Mouse (Mus musculus): ENCODE results near the gene Smlr1. TPM values are rescaled to one million over a fixed set of nuclear protein-coding genes. Genes with fewer than 3 reads are reported as not detected.

Gene Smlr1
- polyA plus RNA-seq, 1 experiment, result not detected

DNA sequence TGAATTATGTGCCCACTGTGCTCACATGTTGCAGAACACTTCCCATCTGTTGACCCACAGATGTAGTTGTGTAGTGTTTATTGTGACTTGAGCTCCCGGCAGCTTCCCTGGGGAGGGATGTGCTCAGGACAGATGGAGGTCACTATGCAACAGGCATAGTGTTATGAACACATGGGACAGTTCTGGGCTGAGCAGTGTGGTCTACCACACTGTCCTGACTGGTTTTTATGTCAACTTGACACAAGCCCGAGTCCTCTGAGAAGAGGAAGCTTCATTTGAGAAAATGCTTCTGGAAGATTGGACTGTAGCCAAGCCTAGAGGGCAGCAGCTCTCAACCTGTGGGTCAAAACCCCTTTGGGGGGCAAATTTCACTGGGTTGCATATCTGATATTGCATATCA is 3.0 kb downstream of the Smlr1 start:
- Histone ChIP-seq H3K27ac (ENCODE audit: control insufficient read depth, insufficient read depth, low read length) (no peak overlapping the region), H3K4me1 (replicated peaks; ENCODE audit: control insufficient read depth, insufficient read depth, low read length) (no peaks in the 10 kb centered on the region), H3K36me3 (ENCODE audit: control insufficient read depth, insufficient read depth, low read length) (no peaks in the 10 kb centered on the region), H3K27me3 (ENCODE audit: control insufficient read depth, insufficient read depth, low read length) (no peaks in the 10 kb centered on the region), H3K4me3 (ENCODE audit: control insufficient read depth, insufficient read depth, low read length) (no peak overlapping the region)
- TF ChIP-seq POLR2A (IDR thresholded peaks at IDR 0.05; ENCODE audit: control insufficient read depth, extremely low read depth, insufficient read depth, low read length, poor library complexity) (no peak), CTCF (IDR thresholded peaks at IDR 0.05; ENCODE audit: borderline replicate concordance, control insufficient read depth, extremely low read depth, insufficient read depth, low read length, poor library complexity) (no peak)
- no peak for DNase-seq
- WGBS, result 23% methylated on average over 2 of the region's 2 CpGs

- TF ChIP-seq CTCF (IDR thresholded peaks at IDR 0.05; ENCODE audit: borderline replicate concordance, control insufficient read depth, extremely low read depth, insufficient read depth, low read length, poor library complexity) (no peak), POLR2A (IDR thresholded peaks at IDR 0.05; ENCODE audit: control insufficient read depth, extremely low read depth, insufficient read depth, low read length, poor library complexity) (no peak)
- no peaks in the 10 kb centered on the region for H3K27me3 ChIP-seq (ENCODE audit: control insufficient read depth, insufficient read depth, low read length)
- H3K36me3 ChIP-seq (ENCODE audit: control insufficient read depth, insufficient read depth, low read length), result no peaks in the 10 kb centered on the region
- no peaks in the 10 kb centered on the region for H3K4me1 ChIP-seq (replicated peaks; ENCODE audit: control insufficient read depth, insufficient read depth, low read length)
- no peak overlapping the region for H3K4me3 ChIP-seq (ENCODE audit: control insufficient read depth, insufficient read depth, low read length)
- no peak for DNase-seq
- 95% methylated on average over 13 of the region's 13 CpGs for WGBS
- H3K27ac ChIP-seq (ENCODE audit: control insufficient read depth, insufficient read depth, low read length), result no peak overlapping the region
Measured at GRCm38 (mm10) chr10:25531335-25531734, 4.7 kb downstream of the Smlr1 start.

- no peaks in the 10 kb centered on the region for H3K4me1 ChIP-seq (replicated peaks; ENCODE audit: control insufficient read depth, insufficient read depth, low read length)
- H3K36me3 ChIP-seq (ENCODE audit: control insufficient read depth, insufficient read depth, low read length), result 0 out of 2 replicates have a peak, but pooled peaks cover 3% of the 10 kb centered on the region
- 80% methylated on average over 3 of the region's 3 CpGs for WGBS
- no peak for TF ChIP-seq CTCF (IDR thresholded peaks at IDR 0.05; ENCODE audit: borderline replicate concordance, control insufficient read depth, extremely low read depth, insufficient read depth, low read length, poor library complexity)
- TF ChIP-seq POLR2A (IDR thresholded peaks at IDR 0.05; ENCODE audit: control insufficient read depth, extremely low read depth, insufficient read depth, low read length, poor library complexity), result no peak
- H3K27ac ChIP-seq (ENCODE audit: control insufficient read depth, insufficient read depth, low read length), result no peak overlapping the region
- DNase-seq, result no peak
- H3K27me3 ChIP-seq (ENCODE audit: control insufficient read depth, insufficient read depth, low read length), result no peaks in the 10 kb centered on the region
- no peak overlapping the region for H3K4me3 ChIP-seq (ENCODE audit: control insufficient read depth, insufficient read depth, low read length)
Measured at GRCm38 (mm10) chr10:25527126-25527525, 8.9 kb downstream of the Smlr1 start.

DNA sequence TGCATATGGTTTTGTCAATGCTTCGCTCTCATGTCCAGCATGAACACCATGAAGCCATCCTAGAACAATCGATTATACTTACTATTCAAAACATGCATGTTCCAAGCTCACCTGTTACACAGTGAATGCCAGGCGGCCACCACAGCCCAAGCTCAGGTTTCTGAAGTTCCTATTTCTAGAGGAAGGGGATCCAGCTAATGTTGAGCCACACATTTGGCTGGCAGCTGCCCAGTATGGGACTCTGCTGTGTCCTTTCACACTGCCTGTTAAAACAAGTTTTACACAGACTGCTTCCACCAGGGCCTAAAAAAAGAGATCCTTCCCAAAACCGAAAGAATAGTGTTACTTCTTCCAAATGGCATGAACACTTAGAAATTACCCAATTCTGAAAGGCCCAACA is 9.4 kb downstream of the Smlr1 start:
- TF ChIP-seq CTCF (IDR thresholded peaks at IDR 0.05; ENCODE audit: borderline replicate concordance, control insufficient read depth, extremely low read depth, insufficient read depth, low read length, poor library complexity) (no peak), POLR2A (IDR thresholded peaks at IDR 0.05; ENCODE audit: control insufficient read depth, extremely low read depth, insufficient read depth, low read length, poor library complexity) (no peak)
- Histone ChIP-seq H3K27me3 (ENCODE audit: control insufficient read depth, insufficient read depth, low read length) (no peaks in the 10 kb centered on the region), H3K4me1 (replicated peaks; ENCODE audit: control insufficient read depth, insufficient read depth, low read length) (no peaks in the 10 kb centered on the region), H3K4me3 (ENCODE audit: control insufficient read depth, insufficient read depth, low read length) (no peak overlapping the region), H3K36me3 (ENCODE audit: control insufficient read depth, insufficient read depth, low read length) (0 out of 2 replicates have a peak, but pooled peaks cover 3% of the 10 kb centered on the region), H3K27ac (ENCODE audit: control insufficient read depth, insufficient read depth, low read length) (no peak overlapping the region)
- WGBS, result 89% methylated on average over 4 of the region's 4 CpGs
- DNase-seq, result no peak

DNA sequence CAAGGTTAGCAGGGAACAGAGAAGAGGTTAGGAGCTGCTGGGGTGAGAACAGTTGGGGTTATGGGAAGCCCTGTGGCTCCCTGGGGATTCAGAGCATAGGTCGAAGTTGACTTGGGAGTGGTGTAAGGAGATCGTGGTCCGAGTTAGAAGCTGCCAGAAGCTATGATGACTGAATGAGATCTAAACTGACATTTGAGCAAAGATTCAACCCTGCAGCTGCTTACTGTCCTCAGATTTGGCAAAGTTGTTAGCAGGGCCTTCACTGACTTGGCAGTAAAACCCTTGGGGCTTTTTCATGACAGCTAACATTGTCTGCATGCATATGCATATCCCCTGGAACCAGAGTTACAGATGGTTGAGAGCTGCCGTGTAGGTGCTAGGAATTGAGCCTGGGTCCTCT is 9.9 kb downstream of the Smlr1 start:
- H3K27me3 ChIP-seq (ENCODE audit: control insufficient read depth, insufficient read depth, low read length), result no peaks in the 10 kb centered on the region
- H3K4me1 ChIP-seq (replicated peaks; ENCODE audit: control insufficient read depth, insufficient read depth, low read length), result no peaks in the 10 kb centered on the region
- no peak overlapping the region for H3K27ac ChIP-seq (ENCODE audit: control insufficient read depth, insufficient read depth, low read length)
- H3K4me3 ChIP-seq (ENCODE audit: control insufficient read depth, insufficient read depth, low read length), result no peak overlapping the region
- WGBS, result 89% methylated on average over 4 of the region's 4 CpGs
- 0 out of 2 replicates have a peak, but pooled peaks cover 3% of the 10 kb centered on the region for H3K36me3 ChIP-seq (ENCODE audit: control insufficient read depth, insufficient read depth, low read length)
- TF ChIP-seq CTCF (IDR thresholded peaks at IDR 0.05; ENCODE audit: borderline replicate concordance, control insufficient read depth, extremely low read depth, insufficient read depth, low read length, poor library complexity) (no peak), POLR2A (IDR thresholded peaks at IDR 0.05; ENCODE audit: control insufficient read depth, extremely low read depth, insufficient read depth, low read length, poor library complexity) (no peak)
- DNase-seq, result no peak

- H3K36me3 ChIP-seq (ENCODE audit: control insufficient read depth, insufficient read depth, low read length), result 0 out of 2 replicates have a peak, but pooled peaks cover 3% of the 10 kb centered on the region
- no peaks in the 10 kb centered on the region for H3K27me3 ChIP-seq (ENCODE audit: control insufficient read depth, insufficient read depth, low read length)
- no peaks in the 10 kb centered on the region for H3K4me1 ChIP-seq (replicated peaks; ENCODE audit: control insufficient read depth, insufficient read depth, low read length)
- no peak overlapping the region for H3K27ac ChIP-seq (ENCODE audit: control insufficient read depth, insufficient read depth, low read length)
- DNase-seq, result no peak
- TF ChIP-seq CTCF (IDR thresholded peaks at IDR 0.05; ENCODE audit: borderline replicate concordance, control insufficient read depth, extremely low read depth, insufficient read depth, low read length, poor library complexity) (no peak), POLR2A (IDR thresholded peaks at IDR 0.05; ENCODE audit: control insufficient read depth, extremely low read depth, insufficient read depth, low read length, poor library complexity) (no peak)
- no peak overlapping the region for H3K4me3 ChIP-seq (ENCODE audit: control insufficient read depth, insufficient read depth, low read length)
- WGBS, result 97% methylated on average over 8 of the region's 8 CpGs
Measured at GRCm38 (mm10) chr10:25523727-25524126, 12.3 kb downstream of the Smlr1 start.

DNA sequence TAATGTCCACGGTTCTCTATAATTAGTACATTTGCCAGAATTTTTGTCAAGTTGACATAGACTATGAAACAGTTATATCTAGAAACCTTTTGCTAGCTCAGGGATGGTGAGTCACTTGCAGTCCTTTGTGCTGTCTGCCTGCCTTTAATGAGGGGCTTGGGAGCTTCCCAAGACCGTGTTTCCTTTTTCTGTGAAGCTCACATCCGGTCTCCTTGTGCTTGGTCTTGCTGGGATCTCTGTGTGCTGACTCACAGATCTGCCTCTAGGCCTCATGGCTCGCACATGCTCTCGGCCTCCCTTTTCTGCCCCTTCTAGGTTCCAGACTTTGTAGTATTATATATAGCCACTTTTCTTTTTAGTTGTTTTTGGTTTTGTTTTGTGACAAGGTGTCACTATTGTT is 15.6 kb downstream of the Smlr1 start:
- WGBS, result 95% methylated on average over 5 of the region's 5 CpGs
- Histone ChIP-seq H3K4me3 (ENCODE audit: control insufficient read depth, insufficient read depth, low read length) (no peak overlapping the region), H3K4me1 (replicated peaks; ENCODE audit: control insufficient read depth, insufficient read depth, low read length) (no peaks in the 10 kb centered on the region), H3K36me3 (ENCODE audit: control insufficient read depth, insufficient read depth, low read length) (0 out of 2 replicates have a peak, but pooled peaks cover 3% of the 10 kb centered on the region), H3K27me3 (ENCODE audit: control insufficient read depth, insufficient read depth, low read length) (no peaks in the 10 kb centered on the region), H3K27ac (ENCODE audit: control insufficient read depth, insufficient read depth, low read length) (no peak overlapping the region)
- no peak for TF ChIP-seq POLR2A (IDR thresholded peaks at IDR 0.05; ENCODE audit: control insufficient read depth, extremely low read depth, insufficient read depth, low read length, poor library complexity)
- TF ChIP-seq CTCF (IDR thresholded peaks at IDR 0.05; ENCODE audit: borderline replicate concordance, control insufficient read depth, extremely low read depth, insufficient read depth, low read length, poor library complexity), result no peak
- DNase-seq, result no peak
